16 mouse cellular contexts compared by ENCODE assay signal in genomic region chr11:65061437-65061836, GRCm38 (mm10).
DNase-seq lines count a peak whose midpoint lies in the region; ATAC-seq and TF ChIP-seq lines count a peak whose summit lies in the region.
"Had no signal": no experiment of that assay in that cellular context is flagged by ENCODE, and none has a peak within 500 bp of the region (broad histone marks: within the 10 kb centered on the region; RNA-seq: fewer than 3 reads in every experiment).

No protein-coding gene starts in this region.

- H3K9ac ChIP-seq in kidney, postnatal 0 days (ENCODE audit: low read depth, low read length): no peak overlapping the region
- H3K9ac ChIP-seq: hindbrain, embryonic 12.5 days; liver, embryonic 15.5 days had no signal

- no peak overlapping the region for H3K4me2 ChIP-seq in kidney, postnatal 0 days (ENCODE audit: low read length)
- H3K4me2 ChIP-seq: hindbrain, embryonic 12.5 days; liver, embryonic 15.5 days had no signal

- no peaks in the 10 kb centered on the region for H3K4me1 ChIP-seq in kidney, postnatal 0 days (replicated peaks; ENCODE audit: insufficient read depth, low read length)
- H3K4me1 ChIP-seq: liver, embryonic 15.5 days had no signal

- TF ChIP-seq CTCF in kidney, postnatal 0 days (IDR thresholded peaks at IDR 0.05; ENCODE audit: low read depth): peak; percentile 41; the same call in 1 of the 2 replicates

- no peak overlapping the region for H3K4me3 ChIP-seq in kidney, postnatal 0 days (replicated peaks; ENCODE audit: low read depth, low read length)
- H3K4me3 ChIP-seq: erythroblast, embryonic 14.5 days; hindbrain, embryonic 12.5 days; liver, embryonic 15.5 days had no signal

- H3K36me3 ChIP-seq in kidney, postnatal 0 days (ENCODE audit: insufficient read depth, low read length): no peaks in the 10 kb centered on the region
- H3K36me3 ChIP-seq: hindbrain, embryonic 12.5 days; liver, embryonic 15.5 days had no signal

- no peak overlapping the region for H3K27ac ChIP-seq in kidney, postnatal 0 days
- H3K27ac ChIP-seq: hindbrain, embryonic 12.5 days; liver, embryonic 15.5 days had no signal

- 58% methylated on average over 3 of the region's 3 CpGs for WGBS in kidney, postnatal 0 days

- H3K9me3 ChIP-seq in kidney, postnatal 0 days (replicated peaks; ENCODE audit: low read length): no peaks in the 10 kb centered on the region
- H3K9me3 ChIP-seq: hindbrain, embryonic 12.5 days; liver, embryonic 15.5 days had no signal

- peak; percentile 37 for DNase-seq in embryo, embryonic 10.5 days (ENCODE audit: low spot score)
- no peak for DNase-seq in embryo, embryonic 10 days (ENCODE audit: low spot score)
- DNase-seq in kidney, postnatal 0 days (ENCODE audit: low spot score): no peak
- DNase-seq in kidney, adult 18-20 months: no peak
- DNase-seq in retina, embryonic 14.5 days (ENCODE audit: low spot score): peak; percentile 25
- no peak for DNase-seq in retina, postnatal 1 day
- no peak for DNase-seq in ovary, postnatal 10 days (ENCODE audit: low spot score)
- DNase-seq in left cerebral cortex, postnatal 36 days (ENCODE audit: low spot score in 2 of 2): no peak
- DNase-seq: embryo, embryonic 11 days; kidney, postnatal 10 days; midbrain, embryonic 14.5 days; right cerebral cortex, postnatal 25 days had no signal

- ATAC-seq in kidney, postnatal 0 days (replicated peaks; ENCODE audit: low FRiP score, low read depth): no peak
- ATAC-seq: CD4-positive, CD25-positive, alpha-beta regulatory T cell, adult 4 months had no signal

- no peaks in the 10 kb centered on the region for H3K27me3 ChIP-seq in kidney, postnatal 0 days (ENCODE audit: insufficient read depth, low read length)
- H3K27me3 ChIP-seq: hindbrain, embryonic 12.5 days; liver, embryonic 15.5 days had no signal

- intact Hi-C loops in left cerebral cortex, postnatal 36 days (cut with DNase I): no loop called here

Comparison
In these comparisons a context has a peak if more than half of its experiments do, and no peak if none do; other contexts are left out.
1. DNase-seq: peak in embryo, embryonic 10.5 days (single experiment) and retina, embryonic 14.5 days (single experiment); none in embryo, embryonic 10 days (single experiment), kidney, postnatal 0 days (single experiment), kidney, adult 18-20 months (single experiment), retina, postnatal 1 day (single experiment), ovary, postnatal 10 days (single experiment) and left cerebral cortex, postnatal 36 days (0 of 2).